Mouse (Mus musculus): ENCODE measurements around the gene Itm2c. TPM values are rescaled to one million over a fixed set of nuclear protein-coding genes. Genes with fewer than 3 reads are reported as not detected.

The Itm2c gene
- polyA plus RNA-seq, 1 experiment, result 136 TPM

DNA sequence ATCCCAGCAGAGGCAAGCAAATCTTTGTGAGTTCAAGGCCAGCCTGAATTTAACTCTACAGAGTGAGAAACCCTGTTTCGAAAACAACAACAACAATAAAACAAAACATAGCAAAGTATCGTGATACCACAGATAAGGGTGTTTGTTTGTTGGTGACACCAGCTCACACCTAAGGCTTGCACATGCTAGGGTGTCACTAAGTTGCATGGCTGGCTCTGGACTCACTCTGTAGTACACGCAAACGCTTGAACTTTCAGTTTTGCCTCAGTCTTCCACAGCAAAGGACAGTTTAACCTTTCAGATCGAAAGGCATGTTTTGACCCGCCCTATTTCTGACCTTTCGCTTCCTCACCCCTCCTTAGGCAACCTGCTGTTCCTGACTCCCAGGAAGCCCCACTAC, 6.9 kb upstream of the Itm2c start:
- TF ChIP-seq POLR2A (IDR thresholded peaks at IDR 0.05; ENCODE audit: low read depth, low read length) (no peak), CTCF (IDR thresholded peaks at IDR 0.05; ENCODE audit: extremely low read depth, insufficient read depth, insufficient read length, insufficient replicate concordance) (no peak)
- H3K4me3 ChIP-seq (ENCODE audit: extremely low read depth, insufficient read depth, insufficient read length), result no peak overlapping the region
- 84% methylated on average over 7 of the region's 7 CpGs for WGBS
- H3K27ac ChIP-seq (ENCODE audit: insufficient read depth, low read length), result no peak overlapping the region
- no peak for DNase-seq (ENCODE audit: low read depth in 1 of 2, low spot score in 2 of 2)
- no peaks in the 10 kb centered on the region for H3K4me1 ChIP-seq (ENCODE audit: control insufficient read depth, insufficient read depth, insufficient read length)
- no peaks in the 10 kb centered on the region for H3K36me3 ChIP-seq (ENCODE audit: control insufficient read depth, insufficient read depth, low read length)
- no peaks in the 10 kb centered on the region for H3K27me3 ChIP-seq (ENCODE audit: control insufficient read depth, insufficient read depth, low read length)

DNA sequence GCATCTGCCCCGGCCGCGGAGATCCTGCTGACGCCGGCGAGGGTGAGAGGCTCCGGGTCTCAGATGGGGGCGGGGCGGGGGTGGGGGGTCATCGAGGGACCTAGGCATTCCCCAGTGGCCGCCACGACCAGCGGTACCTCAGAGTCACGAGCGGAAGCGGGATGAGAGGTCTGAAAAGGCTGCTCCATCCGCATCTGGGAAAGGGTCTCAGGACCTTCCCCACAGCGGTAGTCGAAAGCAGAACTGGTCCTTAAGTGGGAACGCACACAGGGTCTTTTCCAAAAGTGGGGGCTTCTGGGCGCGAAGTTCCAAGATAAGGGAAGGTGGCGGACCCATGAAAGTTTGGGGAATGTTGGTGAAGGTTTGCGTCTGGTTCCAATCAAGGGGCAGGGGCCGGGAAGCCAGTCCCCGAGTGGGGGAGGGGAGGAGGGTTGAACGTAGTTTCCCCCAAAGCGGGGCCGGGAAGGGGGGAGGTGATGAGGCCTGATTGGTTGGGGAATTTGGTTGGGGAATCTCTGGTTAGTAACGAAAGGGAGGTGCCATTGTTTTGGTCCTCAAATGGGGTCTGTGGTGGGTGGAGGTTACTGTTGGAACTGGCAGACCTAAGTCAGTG, 773 bp downstream of the Itm2c start:
- peak overlapping the region; percentile 64 for H3K27ac ChIP-seq (ENCODE audit: insufficient read depth, low read length)
- no peaks in the 10 kb centered on the region for H3K27me3 ChIP-seq (ENCODE audit: control insufficient read depth, insufficient read depth, low read length)
- TF ChIP-seq CTCF (IDR thresholded peaks at IDR 0.05; ENCODE audit: extremely low read depth, insufficient read depth, insufficient read length, insufficient replicate concordance), result no peak
- H3K36me3 ChIP-seq (ENCODE audit: control insufficient read depth, insufficient read depth, low read length), result no peaks in the 10 kb centered on the region
- peak overlapping the region; percentile 74 for H3K4me3 ChIP-seq (ENCODE audit: extremely low read depth, insufficient read depth, insufficient read length)
- no peak for DNase-seq (ENCODE audit: low read depth in 1 of 2, low spot score in 2 of 2)
- 2% methylated on average over 30 of the region's 30 CpGs for WGBS
- H3K4me1 ChIP-seq (ENCODE audit: control insufficient read depth, insufficient read depth, insufficient read length), result peaks cover 6% of the 10 kb centered on the region; the same call in 1 of the 2 replicates

DNA sequence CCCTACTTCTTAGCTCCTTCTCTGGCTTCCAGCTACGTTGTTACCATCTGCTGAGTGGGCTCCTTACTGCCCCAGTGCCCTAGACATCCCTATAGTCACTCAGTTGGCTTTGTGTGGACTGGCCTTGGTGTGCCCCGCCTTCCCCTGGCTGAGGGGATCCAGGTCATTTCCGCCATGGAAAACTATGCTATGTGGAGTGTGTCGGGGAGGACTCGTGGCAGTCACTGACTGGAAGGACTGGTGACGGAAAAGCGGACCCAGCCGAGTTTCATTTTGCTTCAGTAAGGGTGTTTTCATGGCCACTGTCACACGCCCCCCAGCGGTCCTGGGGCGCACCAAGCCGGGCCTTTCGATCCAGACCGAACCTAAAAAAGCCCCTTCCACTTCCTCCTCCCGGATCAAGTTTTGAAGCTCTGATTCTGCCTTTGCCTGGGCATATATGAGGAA, 1.3 kb downstream of the Itm2c start:
- H3K4me1 ChIP-seq (ENCODE audit: control insufficient read depth, insufficient read depth, insufficient read length), result peaks cover 6% of the 10 kb centered on the region; the same call in 1 of the 2 replicates
- WGBS, result 7% methylated on average over 15 of the region's 15 CpGs
- H3K27ac ChIP-seq (ENCODE audit: insufficient read depth, low read length), result peak overlapping the region; percentile 64; the same call in 1 of the 2 replicates
- no peaks in the 10 kb centered on the region for H3K36me3 ChIP-seq (ENCODE audit: control insufficient read depth, insufficient read depth, low read length)
- TF ChIP-seq CTCF (IDR thresholded peaks at IDR 0.05; ENCODE audit: extremely low read depth, insufficient read depth, insufficient read length, insufficient replicate concordance), result peak; percentile 48; the same call in 1 of the 2 replicates
- no peak for TF ChIP-seq POLR2A (IDR thresholded peaks at IDR 0.05; ENCODE audit: low read depth, low read length)
- peak overlapping the region; percentile 74 for H3K4me3 ChIP-seq (ENCODE audit: extremely low read depth, insufficient read depth, insufficient read length)
- peak; percentile 56 to 58 for DNase-seq (ENCODE audit: low read depth in 1 of 2, low spot score in 2 of 2)
- no peaks in the 10 kb centered on the region for H3K27me3 ChIP-seq (ENCODE audit: control insufficient read depth, insufficient read depth, low read length)

DNA sequence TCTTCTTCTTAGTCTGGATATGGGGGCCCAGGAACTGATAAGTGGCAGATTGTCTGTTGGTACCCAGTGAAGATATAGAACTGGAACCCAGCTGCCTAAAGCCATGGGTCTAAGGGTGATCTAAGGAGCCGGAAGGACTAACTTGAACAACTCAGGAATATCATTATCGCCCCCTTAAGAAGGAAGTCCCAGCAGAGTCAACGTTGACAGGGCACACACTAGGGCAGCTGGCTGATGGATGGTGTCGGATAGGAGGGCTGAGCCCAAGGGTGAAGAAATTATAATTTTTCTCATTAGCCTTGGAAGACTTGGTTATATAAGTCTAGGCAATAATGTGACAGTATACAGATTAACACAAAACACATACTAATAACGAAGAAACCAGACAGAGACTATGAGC, 2.0 kb downstream of the Itm2c start:
- 84% methylated on average over 5 of the region's 5 CpGs for WGBS
- Histone ChIP-seq H3K27ac (ENCODE audit: insufficient read depth, low read length) (no peak overlapping the region), H3K36me3 (ENCODE audit: control insufficient read depth, insufficient read depth, low read length) (no peaks in the 10 kb centered on the region), H3K4me1 (ENCODE audit: control insufficient read depth, insufficient read depth, insufficient read length) (peaks cover 6% of the 10 kb centered on the region; the same call in 1 of the 2 replicates), H3K27me3 (ENCODE audit: control insufficient read depth, insufficient read depth, low read length) (no peaks in the 10 kb centered on the region), H3K4me3 (ENCODE audit: extremely low read depth, insufficient read depth, insufficient read length) (no peak overlapping the region)
- no peak for DNase-seq (ENCODE audit: low read depth in 1 of 2, low spot score in 2 of 2)
- TF ChIP-seq CTCF (IDR thresholded peaks at IDR 0.05; ENCODE audit: extremely low read depth, insufficient read depth, insufficient read length, insufficient replicate concordance) (no peak), POLR2A (IDR thresholded peaks at IDR 0.05; ENCODE audit: low read depth, low read length) (no peak)

DNA sequence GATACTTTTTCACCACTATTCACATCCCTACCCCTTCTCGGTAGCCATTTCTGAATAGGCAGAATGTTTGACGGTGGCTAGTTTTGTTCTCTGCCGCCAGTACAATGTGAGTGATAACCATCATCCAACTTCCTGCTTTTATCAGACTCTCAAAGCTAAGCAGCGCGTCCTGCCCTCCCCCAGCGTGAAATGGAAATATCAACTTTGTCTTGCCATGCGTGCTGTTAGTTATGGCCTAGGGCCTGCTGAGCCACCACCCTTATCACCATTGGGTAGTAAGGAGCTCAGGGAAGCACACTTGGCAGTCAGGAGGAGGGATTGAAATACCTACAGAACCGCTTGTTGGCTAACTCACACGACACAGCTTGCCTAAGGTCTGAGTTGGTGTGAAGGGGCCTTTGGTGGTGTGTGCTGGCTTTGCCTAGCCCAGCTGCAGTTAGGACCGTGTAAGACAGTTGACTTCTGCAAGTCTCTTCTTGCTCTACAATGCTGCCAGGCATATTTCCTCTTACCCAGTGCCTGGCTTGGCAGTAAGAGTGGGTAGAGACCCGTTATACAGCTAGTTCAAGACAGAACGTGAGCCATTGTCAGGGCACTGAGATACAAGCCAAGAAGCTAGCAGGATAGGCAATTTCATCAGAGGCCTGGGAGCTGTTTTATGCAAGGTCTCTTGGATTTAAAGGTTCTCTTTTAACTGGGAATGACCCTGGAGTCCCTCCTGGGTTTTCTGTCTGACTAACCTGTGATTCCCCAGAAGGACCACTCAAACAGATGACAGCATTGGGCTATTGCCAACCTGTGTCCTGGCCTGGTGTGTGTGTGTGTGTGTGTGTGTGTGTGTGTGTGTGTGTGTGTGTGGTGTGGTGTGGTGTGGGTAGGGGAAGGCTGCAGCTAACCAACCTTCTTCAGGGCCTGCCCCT, 3.0 kb downstream of the Itm2c start:
- Histone ChIP-seq H3K36me3 (ENCODE audit: control insufficient read depth, insufficient read depth, low read length) (no peaks in the 10 kb centered on the region), H3K27me3 (ENCODE audit: control insufficient read depth, insufficient read depth, low read length) (no peaks in the 10 kb centered on the region), H3K27ac (ENCODE audit: insufficient read depth, low read length) (0 out of 2 replicates have a peak overlapping the region, but pooled peaks have one; percentile 7), H3K4me1 (ENCODE audit: control insufficient read depth, insufficient read depth, insufficient read length) (peaks cover 6% of the 10 kb centered on the region; the same call in 1 of the 2 replicates), H3K4me3 (ENCODE audit: extremely low read depth, insufficient read depth, insufficient read length) (no peak overlapping the region)
- WGBS, result 45% methylated on average over 12 of the region's 12 CpGs
- TF ChIP-seq POLR2A (IDR thresholded peaks at IDR 0.05; ENCODE audit: low read depth, low read length), result no peak
- no peak for DNase-seq (ENCODE audit: low read depth in 1 of 2, low spot score in 2 of 2)

DNA sequence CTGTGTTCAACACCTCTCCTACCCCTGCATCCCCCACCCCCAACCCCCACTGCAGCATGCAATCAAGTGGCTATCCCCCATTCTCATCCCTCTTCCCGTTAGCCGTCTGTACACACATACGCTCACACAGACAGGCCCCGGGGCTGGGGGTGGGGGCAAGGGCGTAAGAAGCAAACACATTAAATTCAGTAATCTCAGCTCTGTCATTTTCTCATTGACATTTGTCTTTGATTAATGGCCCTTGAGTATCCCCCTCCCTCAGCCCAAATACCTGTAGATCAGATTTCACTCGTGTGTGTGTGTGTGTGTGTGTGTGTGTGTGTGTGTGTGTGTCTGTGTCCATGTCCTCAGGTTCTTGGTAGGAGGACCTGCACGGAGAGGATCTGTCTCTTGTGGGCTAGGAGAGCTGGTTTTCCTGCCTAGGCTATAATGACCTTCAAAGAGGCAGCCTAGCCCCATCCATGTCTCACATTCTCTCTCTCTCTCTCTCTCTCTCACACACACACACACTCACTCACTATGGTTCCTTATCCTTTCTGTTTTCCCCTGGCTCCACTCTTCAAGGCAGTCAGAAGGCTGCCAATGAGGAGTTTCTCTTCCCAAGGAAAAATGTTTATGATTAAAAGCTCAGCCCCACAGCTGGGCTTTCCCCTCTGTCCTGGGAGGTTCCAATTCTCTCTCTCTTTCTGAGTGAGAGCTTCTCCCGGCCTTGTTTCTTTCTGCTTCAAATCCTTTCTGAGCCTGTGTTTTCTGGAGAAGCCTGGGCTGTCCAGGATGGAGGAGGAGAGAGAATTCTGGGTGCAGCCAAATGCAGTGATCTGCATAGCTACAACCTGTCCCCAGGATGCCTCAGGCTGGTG, 4.0 kb downstream of the Itm2c start:
- 80% methylated on average over 8 of the region's 8 CpGs for WGBS
- Histone ChIP-seq H3K36me3 (ENCODE audit: control insufficient read depth, insufficient read depth, low read length) (no peaks in the 10 kb centered on the region), H3K27me3 (ENCODE audit: control insufficient read depth, insufficient read depth, low read length) (no peaks in the 10 kb centered on the region), H3K27ac (ENCODE audit: insufficient read depth, low read length) (no peak overlapping the region), H3K4me1 (ENCODE audit: control insufficient read depth, insufficient read depth, insufficient read length) (peaks cover 6% of the 10 kb centered on the region; the same call in 1 of the 2 replicates), H3K4me3 (ENCODE audit: extremely low read depth, insufficient read depth, insufficient read length) (no peak overlapping the region)
- TF ChIP-seq POLR2A (IDR thresholded peaks at IDR 0.05; ENCODE audit: low read depth, low read length) (no peak), CTCF (IDR thresholded peaks at IDR 0.05; ENCODE audit: extremely low read depth, insufficient read depth, insufficient read length, insufficient replicate concordance) (no peak)
- no peak for DNase-seq (ENCODE audit: low read depth in 1 of 2, low spot score in 2 of 2)

Data from spleen, adult 2 months (tissue).